Mouse (Mus musculus): Measurements from ENCODE around the gene Il27ra. TPM values are rescaled to one million over a fixed set of nuclear protein-coding genes. Genes with fewer than 3 reads are reported as not detected.

Il27ra gene
- total RNA-seq, 2 experiments from 2014 or later = 0.63 to 1.4 TPM

Small RNA genes lying within 50 kb of the gene (microRNA-seq; reads per million reads assigned to microRNA genes)
- gene Mir1199 = 0.26 to 1.3 reads per million in 2 experiments
- gene Mir709 = 0 reads per million in 2 experiments
- 3.0 to 5.0 reads per million in 2 experiments for gene Mir8111

Other genes with a start within 250 kb of the Il27ra start
- gene Adgrl1, start 142.5 kb downstream of the Il27ra start, total RNA-seq (2021) = 100 to 1,000 TPM; 457 to 482 TPM
- gene Gm10644, start 87.4 kb downstream of the Il27ra start, total RNA-seq (2021) = under 1 TPM; 0.19 to 0.20 TPM
- gene Asf1b, start 87.1 kb downstream of the Il27ra start, total RNA-seq (2021) = under 1 TPM; 0.72 to 0.79 TPM
- 100 to 1,000 TPM; 268 to 280 TPM for gene Prkaca, start 69.6 kb downstream of the Il27ra start, total RNA-seq (2021)
- 10 to 100 TPM; 51.3 to 52.0 TPM for gene Samd1, start 44.9 kb downstream of the Il27ra start, total RNA-seq (2021)
- under 1 TPM; 0.40 to 0.57 TPM for gene 1700067K01Rik, start 41.1 kb downstream of the Il27ra start, total RNA-seq (2021)
- 1 to 10 TPM; 1.4 to 2.1 TPM for gene 2210011C24Rik, start 30.4 kb downstream of the Il27ra start, total RNA-seq (2021)
- 1 to 10 TPM; 3.5 to 3.8 TPM for gene Palm3, start 21.1 kb downstream of the Il27ra start, total RNA-seq (2021)
- gene Rln3, start 2.4 kb upstream of the Il27ra start, total RNA-seq (2021) = not detected
- 1 to 10 TPM; 3.9 to 4.0 TPM for gene Gm10643, start 22.5 kb upstream of the Il27ra start, total RNA-seq (2021)
- gene Rfx1, start 24.2 kb upstream of the Il27ra start, total RNA-seq (2021) = 10 to 100 TPM; 18.5 to 21.1 TPM
- 10 to 100 TPM; 21.2 to 21.5 TPM for gene Dcaf15, start 62.2 kb upstream of the Il27ra start, total RNA-seq (2021)
- not detected for gene Podnl1, start 83.4 kb upstream of the Il27ra start, total RNA-seq (2021)
- 10 to 100 TPM; 56.4 to 58.3 TPM for gene Cc2d1a, start 105.3 kb upstream of the Il27ra start, total RNA-seq (2021)
- 1 to 10 TPM; 1.5 to 3.5 TPM for gene 4930432K21Rik, start 105.4 kb upstream of the Il27ra start, total RNA-seq (2021)
- 1 to 10 TPM; 2.7 to 4.6 TPM for gene Nanos3, start 142.6 kb upstream of the Il27ra start, total RNA-seq (2021)
- gene Zswim4, start 194.5 kb upstream of the Il27ra start, total RNA-seq (2021) = 10 to 100 TPM; 14.1 to 15.0 TPM
- gene D8Ertd738e, start 207.1 kb upstream of the Il27ra start, total RNA-seq (2021) = 100 to 1,000 TPM; 140 to 144 TPM
- gene Mri1, start 214.7 kb upstream of the Il27ra start, total RNA-seq (2021) = 10 to 100 TPM; 18.4 to 21.8 TPM
- 10 to 100 TPM; 24.6 to 26.0 TPM for gene Ccdc130, start 227.8 kb upstream of the Il27ra start, total RNA-seq (2021)